Comparison of ENCODE assay signal across 8 mouse cellular contexts in the genomic region with DNA sequence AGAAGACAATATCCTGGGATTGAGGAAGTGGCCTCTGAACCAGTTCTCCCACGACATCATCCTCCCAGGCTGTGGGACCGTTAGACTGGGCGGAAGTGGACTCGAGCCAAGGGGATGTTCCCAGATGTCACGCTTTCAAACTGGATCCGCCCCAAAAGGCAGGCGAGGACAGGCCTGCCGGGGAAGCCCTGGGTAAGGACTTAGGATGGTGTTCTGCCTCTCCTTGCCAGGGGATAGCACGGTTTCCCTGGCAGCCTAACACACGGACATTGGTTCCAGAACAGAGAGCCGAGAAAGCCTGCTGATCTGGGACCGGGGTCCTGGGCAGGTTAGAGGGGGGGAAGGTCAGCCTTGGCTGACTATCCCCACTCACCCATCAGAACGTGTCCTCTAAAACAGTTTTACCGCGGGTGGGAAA. TPM values are rescaled to one million over a fixed set of nuclear protein-coding genes. Genes with fewer than 3 reads are reported as not detected.
A peak's percentile ranks its signal among the peaks of the same experiment; 100 is the strongest.
DNase-seq lines count a peak whose midpoint lies in the region; ATAC-seq lines count a peak whose summit lies in the region.

No protein-coding gene starts in this region.

- H3K36me3 ChIP-seq in hindbrain, embryonic 16.5 days (ENCODE audit: control insufficient read depth, insufficient read depth, low read length): 0 out of 2 replicates have a peak, but pooled peaks cover 2% of the 10 kb centered on the region

- no peaks in the 10 kb centered on the region for H3K9me3 ChIP-seq in hindbrain, embryonic 16.5 days (ENCODE audit: control insufficient read depth, low read length)

- intact Hi-C loops in gastrocnemius, postnatal 14 days (cut with DNase I; ENCODE audit: low total_unique reads): loop anchor here (5.0 kb wide), 1 partner anchor 40 kb away; no protein-coding TSS in a partner anchor
- intact Hi-C loops in left cerebral cortex, postnatal 10 days (cut with DNase I): loop anchor here (5.0 kb wide), 1 partner anchor 35 kb away; no protein-coding TSS in a partner anchor

- H3K4me1 ChIP-seq in hindbrain, embryonic 16.5 days (ENCODE audit: control insufficient read depth, insufficient read depth, low read depth, low read length): peaks cover 46% of the 10 kb centered on the region

- peak overlapping the region; percentile 96 for H3K4me2 ChIP-seq in hindbrain, embryonic 16.5 days (ENCODE audit: low read length)

- DNase-seq in adrenal gland, adult 8-10 months: peak; percentile 89
- peak; percentile 57 to 65 for DNase-seq in cerebellum, postnatal 36 days
- peak; percentile 92 for DNase-seq in gastrocnemius, postnatal 14 days
- DNase-seq in left cerebral cortex, postnatal 10 days (ENCODE audit: extremely low spot score in 1 of 2, low spot score in 2 of 2): peak; percentile 83 to 94
- DNase-seq in lung, postnatal 36 days: peak; percentile 95
- peak; percentile 76 for DNase-seq in ovary, postnatal 36 days (ENCODE audit: low spot score)

- peak overlapping the region; percentile 88 for H3K9ac ChIP-seq in hindbrain, embryonic 16.5 days (ENCODE audit: low read depth, low read length)

- peak; percentile 8; the same call in 1 of the 2 replicates for ATAC-seq in hindbrain, embryonic 16.5 days
- no peak for ATAC-seq in activated CD4-positive, CD25-positive, alpha-beta regulatory T cell, adult 4 months

- H3K4me3 ChIP-seq in hindbrain, embryonic 16.5 days (ENCODE audit: low read length): peak overlapping the region; percentile 82

- peak overlapping the region; percentile 99 for H3K27ac ChIP-seq in hindbrain, embryonic 16.5 days (ENCODE audit: low read depth, low read length)

- WGBS in hindbrain, embryonic 16.5 days: 0% methylated on average over 15 of the region's 15 CpGs

- H3K27me3 ChIP-seq in hindbrain, embryonic 16.5 days (replicated peaks; ENCODE audit: control insufficient read depth, insufficient read depth, low read length): no peaks in the 10 kb centered on the region

RNA-seq across cellular contexts. Expression of gene Soga1, which starts 1.4 kb away (rescaled TPM):
- total RNA-seq in adrenal gland, adult 8-10 months (2022): 10 to 100 TPM; 38.6 to 50.0 (median 46.5) TPM
- total RNA-seq in gastrocnemius, postnatal 14 days (2021): 10 to 100 TPM; 11.1 to 12.2 TPM
- polyA plus RNA-seq in hindbrain, embryonic 16.5 days (2015; fragmentation: Nextera tagmentation; extraction: Ambion mirVana): 4.4 and 4.6 TPM in 2 replicates
- total RNA-seq in left cerebral cortex, postnatal 10 days (2021): 10 to 100 TPM; 61.2 to 61.4 TPM
- under 1 TPM in 1 of 2 experiments, not detected in 1; 0.05 TPM for polyA plus RNA-seq in activated CD4-positive, CD25-positive, alpha-beta regulatory T cell, adult 4 months (2017; shearing (Covaris generic))

RNA-seq across cellular contexts. Expression of gene Tldc2, which starts 9.2 kb away (rescaled TPM):
- total RNA-seq in adrenal gland, adult 8-10 months (2022): not detected
- not detected for total RNA-seq in gastrocnemius, postnatal 14 days (2021)
- not detected in 2 replicates for polyA plus RNA-seq in hindbrain, embryonic 16.5 days (2015; fragmentation: Nextera tagmentation; extraction: Ambion mirVana)
- not detected for total RNA-seq in left cerebral cortex, postnatal 10 days (2021)
- not detected for polyA plus RNA-seq in activated CD4-positive, CD25-positive, alpha-beta regulatory T cell, adult 4 months (2017; shearing (Covaris generic))

RNA-seq across cellular contexts. Expression of gene Samhd1, which starts 57.4 kb away (rescaled TPM):
- 10 to 100 TPM; 22.4 to 38.9 (median 31.0) TPM for total RNA-seq in adrenal gland, adult 8-10 months (2022)
- total RNA-seq in gastrocnemius, postnatal 14 days (2021): 10 to 100 TPM; 11.4 to 13.7 TPM
- 9.5 and 11.1 TPM in 2 replicates for polyA plus RNA-seq in hindbrain, embryonic 16.5 days (2015; fragmentation: Nextera tagmentation; extraction: Ambion mirVana)
- total RNA-seq in left cerebral cortex, postnatal 10 days (2021): 10 to 100 TPM; 16.7 to 17.4 TPM
- 100 to 1,000 TPM; 574 to 641 TPM for polyA plus RNA-seq in activated CD4-positive, CD25-positive, alpha-beta regulatory T cell, adult 4 months (2017; shearing (Covaris generic))
